Mouse (Mus musculus) embryonic fibroblast, embryonic 13.5 days (primary cell): ENCODE results near the gene Clptm1.

ENCODE experiments used
- CTCF ChIP-seq: IDR thresholded peaks from 2 replicates; pipeline ENCODE4 v1.5.1; 2011; ENCODE audit warnings: mild to moderate bottlenecking, control low read depth, low read length, moderate library complexity, borderline replicate concordance; ENCODE audit not compliant: insufficient read depth
- POLR2A ChIP-seq: IDR thresholded peaks from 2 replicates; pipeline ENCODE4 v1.6.1; 2011; ENCODE audit warnings: low read depth, mild to moderate bottlenecking, control low read depth, low read length, moderate library complexity

- TF ChIP-seq CTCF, result no peak
- no peak for TF ChIP-seq POLR2A
Observed at GRCm38 (mm10) chr7:19704475-19704874, 39.6 kb upstream of the Clptm1 start.
